Mouse (Mus musculus) kidney, adult 18-20 months (tissue): ENCODE measurements at regions not wholly inside any gene's neighbourhood (a gene's known extent, or its start where the extent isn't known, plus 50 kb on each side); places are given as distances from the start of the nearest gene placed in this dataset.
"Not testable (repeated sequence)": the region's sequence is repeated elsewhere in the genome, so short reads cannot be mapped to it uniquely, and the experiment has no call there.

Experiments used
- DNase-seq: peaks from one replicate; pipeline ENCODE4 v3.0.0; 2021

DNA sequence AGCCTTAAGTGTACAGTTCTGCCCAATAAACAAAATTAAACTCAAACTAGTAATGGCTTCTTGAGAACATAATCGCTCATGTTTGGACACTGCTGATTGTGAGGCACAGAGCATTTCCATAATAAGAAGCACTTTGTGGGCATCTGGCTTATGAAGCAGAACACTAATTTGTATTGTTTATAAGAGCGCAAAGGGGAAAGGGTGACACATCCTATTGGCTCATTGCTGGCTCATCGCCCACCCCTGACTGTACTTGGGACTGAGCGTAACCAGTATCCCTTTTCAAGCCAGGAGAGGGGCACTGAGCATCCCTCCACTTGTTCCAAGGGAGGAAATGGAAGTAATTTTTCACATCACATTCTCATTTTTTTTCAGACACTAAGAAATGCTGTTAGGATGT is 288.0 kb downstream of the Sfmbt2 start:
- DNase-seq, result no peak

DNA sequence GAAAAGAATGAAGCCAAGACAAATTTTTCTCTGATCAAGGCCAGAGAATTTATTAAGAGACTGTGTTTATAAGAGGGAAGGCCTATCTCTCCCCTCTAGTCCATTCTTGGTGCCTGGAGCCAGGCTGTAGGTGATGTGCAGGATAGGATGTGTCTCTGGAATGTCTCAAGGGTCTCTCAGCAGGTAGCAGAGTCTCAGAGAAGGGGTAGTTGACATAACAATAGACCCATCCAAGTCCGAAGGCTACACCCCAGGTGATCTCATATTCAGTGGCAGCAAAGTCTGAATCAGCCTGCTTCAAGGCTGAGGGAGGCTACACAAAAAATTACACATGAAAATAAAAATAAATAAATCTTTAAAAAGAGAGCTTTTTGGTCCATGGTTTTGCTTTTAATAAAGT is 297.6 kb downstream of the Sfmbt2 start:
- not testable (repeated sequence) for DNase-seq

DNA sequence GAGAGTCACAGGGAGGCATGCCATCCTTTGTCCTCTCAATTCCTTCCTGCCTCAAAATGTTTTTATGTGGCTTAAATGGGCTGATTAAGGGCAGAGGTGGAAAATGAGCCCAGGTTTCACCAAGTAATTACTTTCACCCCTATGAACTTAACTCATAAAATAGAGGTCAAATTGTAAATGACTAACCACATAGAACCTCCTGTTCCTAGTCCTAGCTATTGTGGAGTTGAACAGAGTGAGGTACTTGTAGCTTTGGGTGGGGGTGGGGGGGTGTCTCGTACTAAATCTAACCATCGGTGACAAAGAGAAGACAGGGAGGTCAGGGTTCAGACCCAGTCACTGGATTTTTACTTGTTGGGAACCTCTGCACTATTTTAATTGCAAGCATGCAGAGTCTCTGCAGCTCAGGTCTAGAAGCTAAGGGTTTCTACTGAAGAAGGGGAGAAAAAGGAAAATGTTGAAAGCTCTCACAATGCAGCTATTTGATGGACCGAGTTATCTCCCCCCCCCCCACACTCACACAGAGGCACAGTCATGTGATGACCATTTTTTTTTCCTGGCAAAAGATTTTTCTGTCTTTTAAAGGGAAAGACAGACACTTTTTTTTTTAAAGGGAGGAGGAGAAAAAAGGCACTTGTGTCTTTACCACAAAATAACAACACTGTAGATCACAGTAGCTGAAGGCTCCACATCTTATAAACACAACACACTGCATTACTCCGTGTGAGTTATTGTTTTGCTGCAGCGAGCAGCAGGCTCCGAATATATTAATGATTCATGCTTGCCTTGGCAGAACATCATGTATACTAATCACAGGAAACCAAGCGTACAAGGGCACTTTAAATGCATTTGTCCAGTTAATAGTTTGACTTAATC is 300.4 kb downstream of the Sfmbt2 start:
- DNase-seq, result peak; percentile 4

DNA sequence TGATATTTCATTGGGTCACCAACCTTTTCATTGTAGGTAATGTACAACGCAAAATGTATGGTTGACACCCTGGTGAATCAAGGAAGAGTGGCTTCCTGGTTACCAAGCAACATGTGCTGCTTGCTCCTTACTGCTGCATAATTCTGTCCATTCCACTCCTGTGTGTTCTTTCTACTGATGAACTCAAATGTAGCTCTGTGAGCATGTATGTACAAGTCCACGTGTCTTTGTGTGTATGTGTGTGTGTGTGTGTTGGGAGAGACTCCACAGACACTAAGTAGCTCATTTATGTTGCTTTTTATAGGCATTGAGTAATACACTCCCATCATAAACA is 301.0 kb downstream of the Sfmbt2 start:
- no peak for DNase-seq

DNA sequence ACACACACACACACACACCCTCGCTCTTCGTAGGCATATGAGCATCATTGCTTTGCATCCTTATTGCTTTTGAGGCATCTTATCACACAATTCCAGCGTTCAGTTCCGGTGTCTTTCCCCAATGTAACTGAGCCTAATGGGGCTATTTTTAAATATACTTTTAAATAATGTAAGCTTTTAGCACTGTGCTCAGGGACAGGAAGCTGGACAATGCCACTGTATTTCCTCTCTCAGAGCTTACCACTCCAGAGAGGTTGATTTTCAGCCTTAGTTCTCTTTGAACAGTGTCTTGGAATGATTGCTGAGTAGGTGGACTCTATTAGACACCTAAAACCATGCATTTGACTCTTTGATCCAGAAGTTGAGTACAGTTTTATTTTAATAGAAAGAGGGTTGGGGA is 301.9 kb downstream of the Sfmbt2 start:
- no peak for DNase-seq

DNA sequence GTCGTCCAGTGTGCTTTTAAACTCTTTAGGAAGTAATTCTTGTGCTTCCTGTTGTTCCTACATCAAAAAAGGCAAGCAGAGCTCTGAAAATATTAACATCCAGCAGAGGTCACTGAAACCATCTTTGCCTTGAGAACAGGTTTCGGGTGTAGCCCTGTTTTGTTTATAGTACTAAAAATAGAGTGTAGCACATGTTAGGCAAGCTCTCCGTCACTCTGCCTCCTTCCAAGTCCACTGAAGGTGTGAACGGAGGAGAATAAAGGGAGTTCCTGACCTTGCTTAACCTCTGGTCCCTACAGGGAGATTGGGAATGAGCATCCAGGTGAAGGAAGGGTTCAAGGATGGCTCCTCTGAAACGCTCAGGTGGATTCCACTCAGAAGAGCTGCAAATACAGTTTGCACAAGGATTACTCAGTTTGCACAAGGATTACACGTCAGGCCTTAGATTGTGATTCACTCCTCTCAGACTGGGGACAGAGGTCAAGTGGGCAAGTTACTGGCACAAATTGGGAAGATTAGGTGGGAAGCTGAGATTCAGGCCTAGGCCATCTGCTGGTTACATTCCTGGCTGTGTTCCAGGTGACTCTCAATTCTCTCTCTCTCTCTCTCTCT is 304.5 kb downstream of the Sfmbt2 start:
- DNase-seq, result no peak

DNA sequence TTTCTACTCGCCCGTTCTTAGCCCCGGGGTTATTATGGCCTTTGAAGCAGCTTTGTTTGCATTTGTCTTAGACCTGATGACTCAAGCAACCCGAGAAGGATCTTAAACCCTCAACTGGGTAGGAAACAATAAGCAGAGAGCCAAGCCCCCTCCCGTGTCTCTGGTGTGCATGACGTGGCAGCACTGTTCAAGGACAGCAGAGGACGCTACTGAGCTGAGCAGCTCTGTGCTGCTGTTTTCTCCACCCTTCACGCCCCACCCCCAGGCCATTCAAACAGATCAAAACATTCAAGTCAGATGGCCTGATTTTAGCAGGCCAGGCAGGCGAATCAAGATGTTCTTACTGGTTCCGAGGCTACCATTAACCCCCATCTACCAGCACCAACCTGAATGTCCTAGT is 331.1 kb downstream of the Sfmbt2 start:
- no peak for DNase-seq

DNA sequence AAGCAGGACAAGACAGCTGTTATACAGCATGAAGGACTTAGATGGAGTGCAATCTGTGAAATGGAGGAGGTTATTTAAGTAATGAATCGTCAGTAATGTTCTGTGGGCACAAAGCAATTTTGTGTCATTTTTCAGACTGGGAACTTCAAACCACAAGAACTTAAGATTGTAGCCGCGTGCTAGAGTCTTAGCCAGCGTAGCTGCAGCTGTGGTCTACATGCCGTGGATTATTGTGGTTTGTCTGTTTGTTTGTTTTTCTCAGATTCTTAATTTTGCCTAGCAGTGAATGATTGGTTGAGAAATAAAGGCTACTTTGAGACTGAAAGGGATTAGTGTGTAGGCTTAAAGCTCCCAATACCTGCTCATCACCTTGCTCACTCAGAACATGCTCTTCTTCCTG is 348.1 kb downstream of the Sfmbt2 start:
- no peak for DNase-seq

DNA sequence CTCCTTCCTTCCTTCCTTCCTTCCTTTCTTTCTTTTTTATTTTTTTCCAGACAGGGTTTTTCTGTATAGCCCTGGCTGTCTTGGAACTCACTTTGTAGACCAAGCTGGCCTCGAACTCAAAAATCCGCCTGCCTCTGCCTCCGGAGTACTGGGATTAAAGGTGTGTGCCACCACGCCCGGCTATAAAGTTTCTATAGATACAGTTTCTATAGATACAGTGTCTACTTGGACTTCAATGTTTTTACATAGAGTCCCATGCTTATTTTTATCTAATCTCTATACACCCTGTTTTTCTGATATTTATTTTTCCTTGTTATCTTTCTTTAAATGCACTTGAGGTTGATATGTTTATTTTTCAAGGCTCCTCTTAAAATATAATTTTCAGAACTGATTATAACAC is 364.0 kb downstream of the Sfmbt2 start:
- DNase-seq, result not testable (repeated sequence)

DNA sequence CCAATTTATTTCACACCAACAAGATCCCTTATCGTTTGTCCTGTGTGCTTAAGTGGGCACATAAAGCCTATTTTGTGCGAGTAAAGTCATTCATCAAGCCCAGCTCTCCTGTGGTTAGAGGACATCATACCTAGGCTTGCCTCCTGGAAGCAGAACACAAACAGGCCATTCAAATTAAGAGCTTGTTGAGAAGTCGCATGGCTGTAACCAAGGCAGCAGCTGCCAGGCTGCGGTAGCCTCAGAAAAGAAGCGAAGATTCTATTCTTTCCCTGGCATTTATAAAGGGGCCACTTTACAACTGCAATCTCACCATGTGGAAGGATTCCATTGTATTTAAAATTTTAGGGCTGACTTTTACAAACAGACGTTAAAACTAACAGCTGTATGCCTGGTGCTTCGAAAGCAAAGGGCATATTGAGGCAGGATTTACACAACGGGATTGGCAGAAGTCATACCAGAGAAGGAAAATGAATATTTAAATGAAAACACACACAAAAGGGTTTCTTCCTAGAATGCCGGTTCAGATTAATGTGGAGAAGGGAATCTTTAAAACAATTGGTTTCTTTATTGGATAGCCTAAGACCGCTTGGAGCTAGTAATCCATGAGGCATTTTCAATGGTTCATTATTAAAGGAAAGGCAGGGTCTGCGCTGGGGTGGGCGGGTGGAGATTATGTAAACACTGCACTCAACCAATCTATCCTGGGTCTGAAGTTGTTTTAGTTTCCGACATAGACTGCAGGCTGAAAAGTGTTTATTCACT is 366.6 kb downstream of the Sfmbt2 start:
- no peak for DNase-seq

DNA sequence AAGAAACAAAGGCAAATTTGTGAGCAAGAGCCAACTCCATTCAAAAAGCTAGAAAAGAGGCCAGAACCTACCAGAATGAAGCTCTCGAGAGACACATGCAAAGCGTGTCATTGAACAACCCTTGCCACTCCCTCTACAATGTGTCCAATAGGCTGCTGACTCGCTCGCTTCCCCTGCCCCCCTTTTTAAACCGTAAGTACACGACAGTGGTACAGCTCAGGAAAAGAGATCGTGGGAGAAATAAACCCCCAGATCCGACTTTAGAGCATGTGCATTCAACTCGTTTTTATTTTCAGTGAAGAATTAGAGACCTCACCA is 367.1 kb downstream of the Sfmbt2 start:
- DNase-seq, result no peak

DNA sequence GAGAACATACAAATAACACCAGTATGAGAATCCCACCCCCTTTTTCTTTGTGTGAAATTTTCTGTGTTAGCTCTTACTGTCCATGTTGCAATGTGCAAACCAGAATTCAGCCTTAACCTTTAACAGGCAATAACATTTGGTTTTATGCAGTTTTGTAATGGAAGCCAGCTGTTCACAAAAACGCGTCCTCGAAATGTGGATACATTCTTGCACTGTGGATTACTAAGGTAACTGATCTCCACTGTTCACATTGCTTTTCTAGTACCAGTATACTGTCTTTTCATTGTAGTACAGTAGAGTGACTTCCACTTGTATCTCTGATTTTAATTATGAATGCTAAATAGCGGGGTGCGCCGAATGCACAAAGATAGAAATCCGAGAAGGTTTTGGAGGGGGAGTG is 374.8 kb downstream of the Sfmbt2 start:
- no peak for DNase-seq

DNA sequence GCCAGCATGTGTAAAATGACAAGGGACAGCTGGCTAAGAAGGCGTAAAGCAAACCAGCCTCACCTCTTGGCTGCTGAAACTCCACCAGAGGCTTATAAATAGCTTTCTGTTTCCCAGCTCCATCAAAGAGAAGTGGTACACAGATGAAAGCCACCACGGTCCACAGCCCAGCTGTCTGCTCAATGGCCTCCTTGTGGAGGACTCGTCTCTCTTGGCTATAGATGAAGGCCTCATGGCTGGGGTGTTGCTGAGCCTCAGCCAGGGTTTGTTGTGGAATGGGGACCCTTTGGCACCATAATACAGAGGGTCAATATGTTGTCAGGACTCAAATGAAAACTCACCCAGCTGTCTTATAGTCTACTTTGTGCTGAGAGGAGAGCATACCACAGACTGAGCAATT is 385.1 kb downstream of the Sfmbt2 start:
- no peak for DNase-seq

DNA sequence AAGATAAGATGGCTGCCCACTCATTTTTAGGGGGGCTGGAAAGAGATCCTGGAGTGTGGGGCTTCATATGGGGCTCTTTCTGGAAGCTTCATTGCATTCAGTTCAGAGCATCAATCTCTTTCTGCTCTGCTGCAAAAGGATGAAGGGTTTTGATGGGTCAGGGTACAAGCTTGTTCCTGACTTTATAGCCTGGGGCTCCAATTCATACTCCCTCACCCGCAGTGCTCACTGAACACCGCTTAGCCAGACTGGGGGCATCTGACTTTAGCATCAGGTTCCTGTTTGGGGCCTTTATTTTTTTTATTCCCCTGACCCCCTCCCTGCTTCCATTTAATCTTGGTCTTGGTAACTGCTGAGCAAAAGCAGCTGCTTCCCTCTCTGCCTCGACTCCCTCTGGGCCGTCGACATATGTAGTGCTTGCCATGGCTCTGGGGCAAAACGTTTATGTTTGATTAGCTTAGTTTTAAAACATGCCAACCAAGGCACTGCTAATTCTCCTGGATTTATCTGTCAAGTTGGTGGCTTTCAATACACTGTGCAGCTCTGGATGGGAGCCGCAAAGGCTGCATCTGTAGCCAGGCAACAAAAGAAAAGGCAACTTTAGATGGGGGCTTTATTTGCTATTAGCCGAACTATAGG is 387.0 kb downstream of the Sfmbt2 start:
- DNase-seq, result no peak

DNA sequence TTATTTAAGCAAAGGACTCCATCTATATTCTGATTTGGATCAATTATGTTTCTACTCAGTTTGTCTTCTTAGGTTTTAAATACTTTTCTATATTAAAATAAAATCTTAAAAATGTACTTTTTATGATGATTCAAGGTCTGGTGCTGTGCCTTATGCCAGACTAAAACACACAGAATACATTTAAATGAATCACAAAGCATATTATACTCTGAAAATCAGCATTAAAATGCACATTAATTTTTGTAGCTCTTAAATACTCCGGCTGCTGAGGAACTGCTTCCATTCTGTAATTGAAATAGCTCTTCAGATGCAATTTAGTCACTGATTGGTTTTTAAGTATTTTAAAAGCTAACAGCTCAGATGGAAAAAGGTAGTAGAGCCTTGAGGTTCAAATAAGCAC is 387.6 kb downstream of the Sfmbt2 start:
- DNase-seq, result no peak

DNA sequence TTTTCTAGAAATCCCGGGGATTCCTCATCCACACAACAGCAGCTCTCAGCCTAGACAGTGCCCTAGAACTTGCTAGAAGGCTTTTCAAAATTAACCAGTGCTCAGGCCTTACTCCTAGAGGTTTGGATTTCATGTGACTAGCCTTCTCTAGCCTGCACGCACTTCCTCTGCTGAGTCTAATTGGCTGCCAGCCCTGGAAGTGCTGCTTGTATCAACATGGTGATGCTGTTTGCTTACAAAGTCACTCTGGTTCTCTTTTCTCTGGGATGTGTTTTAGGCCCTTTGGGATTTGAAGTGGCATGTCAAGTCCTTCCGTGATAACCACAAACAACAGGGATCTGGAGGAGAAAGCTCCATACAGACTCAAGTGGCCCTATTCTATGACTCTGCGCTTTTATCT is 391.9 kb downstream of the Sfmbt2 start:
- no peak for DNase-seq

DNA sequence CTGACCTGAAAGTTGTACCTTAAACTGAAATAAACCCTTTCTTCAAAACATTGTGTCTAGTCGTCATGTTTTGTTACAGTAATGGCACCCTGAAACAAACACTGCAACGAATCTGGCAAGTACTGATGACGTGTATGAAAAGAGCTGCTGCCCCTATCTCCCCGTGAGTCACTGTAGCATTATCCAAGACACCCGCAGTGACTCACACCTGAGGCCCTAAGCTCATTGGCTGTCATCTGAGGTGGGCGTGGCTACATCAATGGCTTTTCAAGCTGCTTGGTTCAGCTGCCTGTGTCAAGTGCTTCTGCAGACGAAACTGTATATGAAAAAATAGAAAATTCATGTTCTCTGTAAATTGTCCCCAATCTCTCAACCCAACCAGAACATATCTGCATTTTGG is 388.8 kb upstream of the Prkcq start:
- no peak for DNase-seq

DNA sequence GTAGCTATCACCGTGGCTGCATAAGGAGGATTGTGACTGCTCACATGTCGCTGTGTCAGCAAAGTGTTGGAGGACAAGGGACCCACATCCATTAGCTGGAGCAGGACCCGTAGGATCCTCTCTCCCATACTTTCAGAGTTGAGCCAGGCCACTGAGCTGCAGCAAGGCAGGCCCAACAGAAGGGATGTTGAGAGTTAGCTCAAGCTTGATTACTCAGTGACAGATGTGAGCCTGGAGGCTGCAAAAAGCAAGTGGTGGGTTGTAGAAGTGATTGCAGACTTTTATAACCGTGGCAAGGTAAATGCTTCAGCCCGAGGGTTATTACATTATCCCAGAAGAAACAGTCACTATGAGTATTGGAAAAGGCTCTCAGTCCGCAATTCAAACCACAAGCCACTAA is 388.3 kb upstream of the Prkcq start:
- no peak for DNase-seq

DNA sequence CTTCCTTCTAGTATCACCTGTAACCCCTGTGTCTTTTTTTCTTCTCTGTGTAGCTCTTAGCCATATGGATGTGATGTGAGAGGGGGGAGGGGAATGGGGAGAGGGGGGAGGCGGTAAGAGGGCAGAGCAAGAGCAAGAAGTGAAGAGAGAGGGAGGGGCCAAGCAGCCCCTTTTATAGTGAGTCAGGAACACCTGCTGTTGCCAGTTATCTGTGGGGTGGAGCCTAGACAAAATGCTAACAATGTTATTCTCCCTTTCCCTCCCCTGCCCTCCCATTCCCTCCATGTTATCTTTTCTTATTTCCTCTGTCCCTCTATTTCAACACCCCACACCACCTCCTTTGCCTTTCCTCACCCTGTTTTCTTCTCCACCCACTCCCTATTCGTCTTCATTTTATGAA is 387.6 kb upstream of the Prkcq start:
- DNase-seq, result no peak

DNA sequence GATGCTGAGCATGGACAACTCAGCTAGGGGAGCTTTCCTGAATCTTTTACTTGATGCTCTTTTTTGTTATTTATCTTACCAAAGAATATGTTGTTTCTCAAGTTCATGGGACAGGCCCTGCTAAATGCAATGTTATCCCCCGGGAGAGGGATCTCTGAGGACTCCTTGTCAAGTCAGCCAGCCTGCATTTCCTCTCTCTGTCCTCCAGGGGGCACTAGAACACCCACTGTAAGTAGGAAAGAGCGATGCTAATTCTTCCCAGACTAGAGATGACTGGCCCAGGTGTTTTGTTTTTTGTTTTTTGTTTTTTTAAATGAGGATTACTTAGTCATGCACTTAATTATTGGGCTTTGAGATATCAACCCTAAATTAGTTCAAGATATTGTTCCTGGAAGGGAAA is 386.8 kb upstream of the Prkcq start:
- DNase-seq, result peak; percentile 30

DNA sequence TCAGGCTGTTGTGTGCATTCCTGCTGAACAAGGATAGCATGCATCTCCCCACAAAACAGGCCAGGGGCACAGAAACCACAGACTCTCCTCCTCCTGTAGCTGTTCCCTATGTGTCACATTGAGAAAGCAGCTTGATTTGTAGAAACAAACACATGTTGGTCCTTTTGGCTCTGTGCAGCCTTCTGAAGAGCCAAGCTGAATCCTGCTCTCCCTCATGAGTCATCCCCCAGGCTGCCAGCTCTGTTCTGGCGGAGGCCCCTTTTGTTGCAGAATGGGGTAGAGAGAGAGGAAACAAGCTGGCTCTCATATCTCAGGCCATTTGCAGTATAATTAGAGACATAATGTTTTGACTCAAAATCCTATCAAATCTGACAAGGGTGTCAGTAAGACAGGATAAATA is 383.4 kb upstream of the Prkcq start:
- no peak for DNase-seq

DNA sequence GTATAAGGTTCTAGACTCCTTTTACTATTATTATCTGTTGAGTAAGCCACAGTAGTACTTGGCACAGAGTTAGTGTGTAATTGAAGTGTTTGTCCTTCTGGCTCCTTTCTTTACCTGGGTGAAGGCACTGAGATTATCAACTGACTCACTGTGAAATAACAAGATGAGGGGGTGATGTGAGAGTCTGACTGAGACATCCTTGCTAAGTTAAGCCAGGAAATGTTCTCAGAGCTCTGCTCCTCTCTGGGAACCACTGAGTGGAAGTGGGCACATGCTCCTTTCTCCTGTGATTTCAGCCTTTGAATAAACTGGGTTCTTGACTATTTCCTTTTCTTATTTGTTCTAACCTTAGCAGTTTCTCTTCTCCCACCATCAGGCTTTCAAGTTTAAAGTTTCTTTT is 380.7 kb upstream of the Prkcq start:
- DNase-seq, result no peak

DNA sequence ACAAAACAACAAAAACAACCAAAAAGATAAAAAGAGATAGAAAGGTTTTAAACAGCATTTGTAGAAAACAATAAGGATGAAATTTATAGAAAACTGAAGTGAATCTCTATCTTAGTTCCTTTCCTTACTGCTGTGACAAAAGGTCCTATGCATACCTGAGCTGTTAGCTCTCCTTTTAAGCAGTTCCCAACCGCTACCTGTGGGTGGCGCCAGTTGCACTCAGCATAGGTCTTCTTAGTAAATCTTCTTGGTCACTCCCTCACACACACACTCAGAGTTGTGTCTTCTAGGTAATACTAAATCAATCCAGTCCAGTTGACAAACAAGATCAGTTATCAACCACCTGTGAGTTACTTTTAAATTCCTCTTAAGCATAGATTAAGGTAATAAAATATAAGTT is 355.5 kb upstream of the Prkcq start:
- no peak for DNase-seq
